Mouse (Mus musculus) neutrophil, adult 59 days (primary cell): ENCODE measurements around the gene Gm47995. TPM values are rescaled to one million over a fixed set of nuclear protein-coding genes. Genes with fewer than 3 reads are reported as not detected.

Experiments used
- total RNA-seq, 2 experiments: library from RNA; stranded (reverse); gene quantifications; 1 replicate in 1 of 2; 2 replicates in 1 of 2; pipeline ENCODE4 v1.2.4; 2023

Gene Gm47995
- not detected for total RNA-seq

GRCm38 (mm10) chr1:151198120-151198519, at the start of gene Gm47995:
Gene Gm47995, plus strand, starts transcription at chr1:151198448.

GRCm38 (mm10) chr1:151182266-151182665, 16.0 kb upstream of the Gm47995 start, which contains the start of gene Gm47985:
Gene Gm47985, plus strand, starts transcription at chr1:151182537.

GRCm38 (mm10) chr1:151192075-151192474, 6.2 kb upstream of the Gm47995 start, which contains the start of gene Gm8947:
Gene Gm8947, plus strand, starts transcription at chr1:151192376.

GRCm38 (mm10) chr1:151203818-151204217, 5.6 kb downstream of the Gm47995 start, which contains the start of gene 3110040M04Rik:
Gene 3110040M04Rik, plus strand, starts transcription at chr1:151204121.

GRCm38 (mm10) chr1:151209824-151210355, 11.6 kb downstream of the Gm47995 start, which contains the start of gene Gm47996:
Gene Gm47996, plus strand, starts transcription at chr1:151210131.

Other genes starting within 250 kb of the Gm47995 start
- not detected for gene Hmcn1, start 205.0 kb upstream of the Gm47995 start, total RNA-seq
- not detected for gene Gm47985, start 15.9 kb upstream of the Gm47995 start, total RNA-seq
- not detected for gene Gm8947, start 6.1 kb upstream of the Gm47995 start, total RNA-seq
- gene 3110040M04Rik, start 5.7 kb downstream of the Gm47995 start, total RNA-seq = not detected
- not detected for gene Gm47996, start 11.7 kb downstream of the Gm47995 start, total RNA-seq
- 10 to 100 TPM; 76.4 to 95.1 TPM for gene Ivns1abp, start 146.0 kb downstream of the Gm47995 start, total RNA-seq
- gene Swt1, start 230.0 kb downstream of the Gm47995 start, total RNA-seq = 10 to 100 TPM; 15.1 to 17.6 TPM
- gene Trmt1l, start 230.1 kb downstream of the Gm47995 start, total RNA-seq = 10 to 100 TPM; 21.9 to 23.5 TPM